Mouse (Mus musculus) cerebellum, adult (tissue): ENCODE measurements around the gene Cyp21a1.
"Not testable (repeated sequence)": the region's sequence is repeated elsewhere in the genome, so short reads cannot be mapped to it uniquely, and the experiment has no call there.

ENCODE experiments used
- ATAC-seq: cut with Nextera tagmentation; 2 replicates; pipeline ENCODE4 v1.9.2; 2017; ENCODE audit warnings: mild to moderate bottlenecking, moderate library complexity, mixed read lengths; ENCODE audit not compliant: insufficient number of reproducible peaks, low FRiP score, low TSS enrichment

The Cyp21a1 gene

DNA sequence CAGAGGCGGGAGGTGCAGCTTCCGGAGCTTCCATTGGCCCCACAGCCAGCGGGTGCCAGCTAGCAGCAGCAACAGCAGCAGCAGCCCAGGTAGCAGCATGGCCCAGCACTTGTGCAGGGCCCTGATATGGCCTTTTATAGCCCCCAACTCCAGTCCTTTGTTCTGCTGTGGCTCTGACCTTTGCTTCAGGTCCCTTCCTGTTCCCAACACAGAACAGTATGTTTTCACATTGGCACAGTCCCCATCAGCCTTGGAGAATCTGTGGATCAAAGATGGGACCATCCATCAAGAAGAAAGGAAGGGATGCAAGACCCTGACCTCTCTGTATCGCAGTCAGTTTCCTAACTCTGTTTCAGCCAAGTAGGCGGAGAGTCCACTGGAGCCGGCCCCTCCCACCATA, at the start of gene Cyp21a1:
Gene Cyp21a1 (minus strand): TSS at position 261 of the 400 bp plus-strand sequence.
- ATAC-seq: not testable (repeated sequence)

- no peak for ATAC-seq
These were observed 49.1 kb upstream of the Cyp21a1 start for GRCm38 (mm10) chr17:34853511-34853910.

- no peak for ATAC-seq
These were observed 46.3 kb upstream of the Cyp21a1 start for GRCm38 (mm10) chr17:34850517-34851125.

DNA sequence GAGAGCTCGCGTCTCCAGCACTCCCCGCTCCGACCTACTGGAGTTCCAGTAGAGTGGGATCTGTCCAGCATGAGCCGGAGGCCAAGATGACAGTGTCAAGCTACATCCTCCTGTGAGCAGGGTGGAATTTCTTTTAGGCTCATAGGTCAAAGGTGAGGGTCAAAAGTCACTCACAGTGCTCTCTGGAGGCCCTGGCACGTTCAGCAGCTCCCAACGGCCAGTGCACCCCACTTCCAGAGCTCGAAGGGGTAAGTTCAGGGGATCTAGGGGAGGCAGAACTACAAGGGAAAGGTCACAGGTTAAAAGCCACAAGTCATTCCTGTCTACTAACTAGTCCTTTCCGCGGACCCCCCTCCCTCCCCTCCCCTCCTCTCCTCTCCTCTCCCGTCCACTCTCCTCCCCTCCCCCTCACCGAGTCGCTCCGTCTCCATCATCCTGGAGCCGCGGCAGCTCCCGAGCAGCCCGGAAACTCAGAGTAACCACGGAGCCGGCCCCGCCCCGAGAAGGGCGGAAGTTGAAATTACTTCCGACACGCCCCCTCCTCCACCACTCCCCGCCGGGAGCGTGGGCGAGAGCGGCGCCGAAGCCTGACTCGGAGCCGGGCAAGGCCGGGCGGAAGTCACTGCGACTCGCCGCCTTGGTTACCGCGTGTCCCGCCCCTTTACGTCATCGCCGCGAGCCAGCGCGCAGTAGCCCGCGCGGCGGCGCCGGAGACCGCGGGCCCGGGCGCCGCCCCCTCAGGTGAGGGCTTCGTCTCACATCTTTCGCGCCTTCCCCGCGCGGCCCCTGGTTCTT, 45.6 kb upstream of the Cyp21a1 start, which contains the start of the genes Skiv2l and Nelfe:
Gene Skiv2l (minus strand): TSS at position 489 of the 795 bp plus-strand sequence.
Gene Nelfe (plus strand): TSS at position 670 of the 795 bp plus-strand sequence.
- ATAC-seq: peak; percentile 87

GRCm38 (mm10) chr17:34847615-34848014, 43.3 kb upstream of the Cyp21a1 start:
- ATAC-seq: no peak

GRCm38 (mm10) chr17:34847192-34847591, 42.8 kb upstream of the Cyp21a1 start:
- ATAC-seq: no peak

GRCm38 (mm10) chr17:34844884-34845283, 40.5 kb upstream of the Cyp21a1 start:
- ATAC-seq: no peak

GRCm38 (mm10) chr17:34840736-34841307, 36.5 kb upstream of the Cyp21a1 start:
- no peak for ATAC-seq

DNA sequence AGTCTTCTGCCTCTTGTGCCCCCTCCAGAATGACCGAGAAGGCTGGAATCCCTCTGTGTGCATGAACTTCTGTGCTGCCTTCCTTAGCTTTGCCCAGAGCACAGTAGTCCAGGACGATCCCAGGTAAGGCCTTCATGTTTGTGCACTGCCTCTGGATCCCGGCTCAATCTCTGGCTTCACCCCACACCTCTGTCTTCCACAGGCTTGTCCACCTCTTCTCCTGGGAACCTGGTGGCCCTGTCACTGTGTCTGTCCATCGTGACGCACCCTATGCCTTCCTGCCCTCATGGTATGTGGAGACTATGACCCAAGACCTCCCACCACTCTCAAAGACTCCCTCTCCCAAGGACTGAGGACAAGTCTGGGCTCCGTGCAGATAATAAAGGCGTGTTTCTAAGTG, 34.4 kb upstream of the Cyp21a1 start:
- ATAC-seq: no peak

GRCm38 (mm10) chr17:34837464-34838324, 33.3 kb upstream of the Cyp21a1 start:
- no peak for ATAC-seq

GRCm38 (mm10) chr17:34836856-34837221, 32.5 kb upstream of the Cyp21a1 start, which contains the start of the genes Stk19 and Dxo:
Stk19 (minus strand) TSS chr17:34836945.
Dxo (plus strand) TSS chr17:34837019.
- ATAC-seq: peak; percentile 73

DNA sequence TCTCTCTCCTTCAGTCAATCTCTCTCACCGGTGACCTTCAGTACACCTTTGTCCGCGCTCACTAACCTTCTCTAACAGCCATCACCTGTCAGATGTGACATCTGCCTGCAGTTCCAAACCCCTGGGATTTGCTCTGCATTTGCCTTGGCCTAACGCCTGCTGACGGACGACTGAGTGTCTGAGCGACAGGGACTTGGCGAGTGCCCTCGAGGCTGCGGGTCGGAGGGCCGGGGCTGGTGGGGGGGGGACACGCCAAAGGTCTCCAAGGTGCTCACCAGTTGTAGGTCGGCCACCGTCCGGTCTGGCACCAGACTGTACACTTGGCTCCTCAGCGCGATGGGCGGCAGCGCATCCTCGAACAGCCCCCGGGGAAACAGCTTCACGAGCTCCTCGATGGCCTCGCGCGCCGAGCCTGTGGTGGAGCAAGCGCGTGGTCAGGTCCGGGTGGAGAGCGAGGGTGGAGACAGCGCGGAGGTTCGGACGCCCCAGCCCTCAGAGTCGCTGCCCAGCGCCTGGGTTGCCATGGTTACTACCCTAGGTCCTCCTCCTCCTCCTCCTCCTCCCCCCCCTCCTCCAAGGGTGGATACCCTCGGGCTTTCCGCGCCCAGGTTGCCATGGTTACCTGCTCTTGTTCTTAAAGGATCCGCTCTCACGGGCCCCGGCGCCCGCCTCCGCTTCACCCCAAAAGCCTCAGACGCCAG, 31.9 kb upstream of the Cyp21a1 start:
- peak; percentile 59; the same call in 1 of the 2 replicates for ATAC-seq

- ATAC-seq: not testable (repeated sequence)
These were observed 26.4 kb upstream of the Cyp21a1 start for GRCm38 (mm10) chr17:34830776-34831175.

- no peak for ATAC-seq
These were observed 10.5 kb upstream of the Cyp21a1 start for GRCm38 (mm10) chr17:34814818-34815370.

- ATAC-seq: not testable (repeated sequence)
These were observed 9.4 kb upstream of the Cyp21a1 start for GRCm38 (mm10) chr17:34813747-34814146.

DNA sequence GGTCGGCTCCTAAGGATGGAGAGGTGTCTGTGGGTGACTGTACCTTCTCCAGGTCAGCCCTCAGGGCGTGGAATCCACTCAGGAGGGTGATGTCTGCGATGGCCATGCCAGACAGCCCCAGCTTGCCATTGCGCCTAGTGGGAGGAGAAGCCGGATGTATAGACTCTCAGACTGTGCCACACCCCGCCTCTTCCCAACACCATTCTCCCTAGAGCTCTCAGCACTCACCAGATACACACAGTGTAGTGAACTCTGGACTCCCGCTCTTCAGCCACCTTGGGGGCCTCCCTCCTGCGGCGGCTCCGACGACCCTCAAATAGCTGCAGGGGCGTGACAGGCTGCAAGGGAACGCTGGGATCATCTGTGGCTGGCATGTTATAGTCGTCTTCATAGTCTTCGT, 6.9 kb upstream of the Cyp21a1 start:
- no peak for ATAC-seq

- not testable (repeated sequence) for ATAC-seq
These were observed 6.5 kb upstream of the Cyp21a1 start for GRCm38 (mm10) chr17:34810811-34811210.

- ATAC-seq: not testable (repeated sequence)
These were observed 6.0 kb upstream of the Cyp21a1 start for GRCm38 (mm10) chr17:34810411-34810810.

DNA sequence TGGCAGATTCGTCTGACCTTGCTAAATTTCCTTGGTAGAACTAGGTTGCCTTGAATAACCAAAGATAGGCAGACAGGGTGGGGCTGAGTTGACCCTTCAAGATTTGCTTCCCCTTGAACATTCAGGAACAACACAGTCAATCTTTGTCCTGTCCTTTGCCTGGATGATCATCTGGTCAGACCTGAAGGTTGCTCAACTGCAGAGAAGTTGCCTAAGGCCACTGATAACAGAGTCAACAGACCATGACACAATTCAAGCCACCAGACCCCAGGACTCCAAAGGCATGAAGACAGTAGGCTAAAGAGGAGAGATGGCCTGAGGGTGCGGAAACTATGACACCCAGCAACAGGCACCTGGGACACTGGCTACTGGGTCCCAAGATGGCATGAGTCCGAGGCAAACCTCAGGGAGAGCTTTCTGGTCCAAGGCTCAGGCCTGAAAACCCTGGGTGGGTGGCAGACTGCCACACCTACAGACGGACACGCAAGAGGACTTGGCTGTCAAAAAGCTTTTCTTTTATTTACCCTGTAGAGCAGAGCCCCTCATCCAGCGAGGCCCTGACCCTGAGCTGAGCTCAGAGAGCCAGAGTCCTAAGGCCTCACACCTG, 4.3 kb upstream of the Cyp21a1 start:
- no peak for ATAC-seq
